Mouse (Mus musculus) kidney, postnatal 0 days (tissue): ENCODE measurements around the gene Fzr1. TPM values are rescaled to one million over a fixed set of nuclear protein-coding genes. Genes with fewer than 3 reads are reported as not detected.
A peak's percentile ranks its signal among the peaks of the same experiment; 100 is the strongest.

Source experiments
- ATAC-seq: fragments of 200-750 bp; cut with Nextera tagmentation; replicated peaks from 2 replicates; pipeline ENCODE4 v1.8.0; 2017; ENCODE audit warnings: low read depth, moderate number of reproducible peaks, moderate TSS enrichment, moderate library complexity; ENCODE audit not compliant: low FRiP score
- DNase-seq: peaks from one replicate; pipeline ENCODE4 v3.0.0-alpha.2; 2016; ENCODE audit warnings: low spot score
- H3K27ac ChIP-seq: fragments of 300-500 bp; sonication (generic); 2 replicates; pipeline ENCODE4 v1.5.1; 2014; ENCODE audit warnings: mild to moderate bottlenecking
- H3K27me3 ChIP-seq: fragments of 300-500 bp; sonication (generic); 2 replicates; pipeline ENCODE4 v1.6.1; 2014; ENCODE audit warnings: low read length, mixed read lengths; ENCODE audit not compliant: insufficient read depth
- H3K36me3 ChIP-seq: fragments of 300-500 bp; sonication (generic); 2 replicates; pipeline ENCODE4 v1.6.1; 2014; ENCODE audit warnings: low read length, mixed read lengths; ENCODE audit not compliant: insufficient read depth
- H3K4me1 ChIP-seq: fragments of 300-500 bp; sonication (generic); replicated peaks from 2 replicates; pipeline ENCODE4 v1.6.1; 2014; ENCODE audit warnings: antibody characterized with exemption, low read length, mixed read lengths; ENCODE audit not compliant: insufficient read depth
- H3K4me2 ChIP-seq: fragments of 300-500 bp; sonication (generic); 2 replicates; pipeline ENCODE4 v1.6.1; 2014; ENCODE audit warnings: mild to moderate bottlenecking, low read length, moderate library complexity, mixed read lengths
- H3K4me3 ChIP-seq: fragments of 300-500 bp; sonication (generic); replicated peaks from 2 replicates; pipeline ENCODE4 v1.5.1; 2014; ENCODE audit warnings: low read depth, low read length
- H3K9ac ChIP-seq: fragments of 300-500 bp; sonication (generic); 2 replicates; pipeline ENCODE4 v1.6.1; 2014; ENCODE audit warnings: low read depth, low read length
- H3K9me3 ChIP-seq: fragments of 300-500 bp; sonication (generic); replicated peaks from 2 replicates; pipeline ENCODE4 v1.6.1; 2016; ENCODE audit warnings: low read length, inconsistent platforms, mixed read lengths
- CTCF ChIP-seq: IDR thresholded peaks from 2 replicates; pipeline ENCODE4 v1.5.1; 2016; ENCODE audit warnings: antibody characterized with exemption, low read depth, mild to moderate bottlenecking, moderate library complexity
- WGBS: fragments of 180-500 bp; shearing (Covaris S2); extraction: QIAGEN DNeasy Blood & Tissue Kit; methylation state at CpG from one replicate; pipeline ENCODE4 v1.1.7; 2014; 5-methylcytosine and 5-hydroxymethylcytosine counted together
- polyA plus RNA-seq: library from polyadenylated mRNA; unstranded; fragments of >200 nt; fragmentation: Nextera tagmentation; extraction: Ambion mirVana; gene quantifications from 2 replicates; pipeline ENCODE4 v1.2.1, GENCODE M21; 2015

Gene Fzr1
- polyA plus RNA-seq, 1 experiment from 2014 or later, result 70.6 TPM

DNA sequence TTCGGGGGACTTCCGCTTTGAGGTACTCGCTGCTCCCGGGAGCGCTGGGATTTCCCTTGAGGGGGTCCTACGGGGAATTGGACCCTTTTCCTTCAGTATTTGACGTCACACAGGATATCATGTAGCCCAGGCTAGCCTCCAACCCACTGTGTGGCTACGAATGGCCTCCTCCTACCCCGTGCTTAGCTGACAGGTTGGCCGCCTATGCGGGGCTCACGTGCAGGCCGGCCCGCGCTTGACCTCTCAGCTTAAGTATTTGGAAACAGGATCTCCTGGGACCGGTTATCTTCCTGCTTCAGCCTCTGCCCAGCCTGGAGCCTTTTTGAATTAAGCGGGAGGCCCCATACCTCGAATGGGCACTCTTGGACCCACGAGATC, 6.3 kb upstream of the Fzr1 start:
- Histone ChIP-seq H3K27me3 (no peaks in the 10 kb centered on the region), H3K9me3 (no peaks in the 10 kb centered on the region), H3K4me3 (peak overlapping the region; percentile 81), H3K27ac (peak overlapping the region; percentile 90), H3K4me1 (peaks cover 17% of the 10 kb centered on the region; the same call in 1 of the 2 replicates), H3K4me2 (peak overlapping the region; percentile 85), H3K9ac (peak overlapping the region; percentile 74), H3K36me3 (peaks cover 20% of the 10 kb centered on the region; the same call in 1 of the 2 replicates)
- no peak for TF ChIP-seq CTCF
- ATAC-seq (peak; percentile 18), DNase-seq (no peak)
- WGBS, result 0% methylated on average over 19 of the region's 19 CpGs

DNA sequence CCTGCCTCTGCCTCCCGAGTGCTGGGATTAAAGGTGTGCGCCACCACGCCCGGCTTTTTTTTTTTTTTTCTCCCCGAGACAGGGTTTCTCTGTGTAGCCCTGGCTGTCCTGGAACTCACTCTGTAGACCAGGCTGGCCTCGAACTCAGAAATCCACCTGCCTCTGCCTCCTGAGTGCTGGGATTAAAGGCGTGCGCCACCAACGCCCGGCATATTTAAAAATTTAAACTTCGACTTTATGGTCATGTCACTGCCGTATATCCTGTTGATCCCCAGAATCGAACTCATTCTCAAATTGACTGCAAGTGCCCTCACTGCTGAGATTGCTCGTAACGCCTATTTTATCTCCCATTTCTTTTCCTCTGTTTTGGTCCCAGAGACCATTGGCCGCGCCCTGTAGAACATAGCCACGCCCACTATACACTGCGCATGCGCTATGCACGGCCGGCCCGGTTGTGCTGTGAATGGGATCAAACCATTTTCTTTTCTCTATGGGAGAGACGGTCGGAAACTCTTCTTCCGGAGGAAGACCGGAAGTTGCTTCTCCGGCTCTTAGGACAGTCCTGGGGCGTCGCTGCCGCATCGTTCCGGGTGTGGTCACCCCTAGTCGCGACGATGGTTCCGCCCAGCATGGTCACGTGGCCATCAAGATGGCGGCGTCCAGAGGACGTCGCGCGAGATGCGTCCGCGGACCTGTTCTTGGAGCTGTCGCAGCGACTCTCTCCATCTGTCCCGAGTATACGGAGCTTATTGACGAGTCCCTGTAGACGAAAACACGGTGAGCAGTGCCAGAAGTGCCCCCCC, 5.7 kb upstream of the Fzr1 start, which contains the start of the genes Dohh and Gm48551:
TSS of gene Dohh (plus strand) at position 627 of the 803 bp plus-strand sequence.
TSS of gene Gm48551 (plus strand) at position 665 of the 803 bp plus-strand sequence.
- Histone ChIP-seq H3K4me3 (peak within 1 kb of the TSS; percentile 81), H3K9ac (peak within 1 kb of the TSS; percentile 74), H3K27me3 (no peaks in the 10 kb centered on the region), H3K27ac (peak within 1 kb of the TSS; percentile 90), H3K36me3 (peaks cover 20% of the 10 kb centered on the region; the same call in 1 of the 2 replicates), H3K4me2 (peak within 1 kb of the TSS; percentile 85), H3K9me3 (no peaks in the 10 kb centered on the region), H3K4me1 (peaks cover 12% of the 10 kb centered on the region; the same call in 1 of the 2 replicates)
- ATAC-seq (peak; percentile 93), DNase-seq (peak; percentile 99)
- 0 out of 2 replicates have a peak, but pooled peaks have one; percentile 20 for TF ChIP-seq CTCF
- 5% methylated on average over 50 of the region's 54 CpGs for WGBS

DNA sequence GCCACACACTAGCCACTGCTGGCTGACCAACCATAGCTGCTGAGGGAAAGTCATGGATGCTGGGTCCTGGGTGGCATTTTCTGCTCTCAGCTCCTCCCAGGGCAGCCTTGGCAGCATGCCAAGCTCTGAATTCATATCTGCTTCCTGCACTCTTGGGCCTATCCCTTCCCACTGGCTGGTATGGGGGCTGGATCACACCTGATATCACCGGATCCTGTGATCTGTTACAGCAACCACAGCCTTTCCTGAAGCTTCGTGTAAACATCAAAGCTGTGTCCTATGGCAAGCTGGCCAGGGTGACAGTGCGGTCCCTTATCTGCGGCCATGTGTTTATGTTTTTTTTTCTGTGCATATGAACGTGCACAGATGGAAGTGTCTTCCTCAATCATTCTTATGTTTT, 3.7 kb upstream of the Fzr1 start:
- no peak for DNase-seq
- Histone ChIP-seq H3K4me3 (no peak overlapping the region), H3K27ac (0 out of 2 replicates have a peak overlapping the region, but pooled peaks have one; percentile 25), H3K4me2 (no peak overlapping the region), H3K4me1 (peaks cover 16% of the 10 kb centered on the region), H3K9ac (no peak overlapping the region), H3K27me3 (no peaks in the 10 kb centered on the region), H3K36me3 (0 out of 2 replicates have a peak, but pooled peaks cover 9% of the 10 kb centered on the region), H3K9me3 (no peaks in the 10 kb centered on the region)
- TF ChIP-seq CTCF, result no peak
- ATAC-seq, result no peak
- 66% methylated on average over 5 of the region's 5 CpGs for WGBS

DNA sequence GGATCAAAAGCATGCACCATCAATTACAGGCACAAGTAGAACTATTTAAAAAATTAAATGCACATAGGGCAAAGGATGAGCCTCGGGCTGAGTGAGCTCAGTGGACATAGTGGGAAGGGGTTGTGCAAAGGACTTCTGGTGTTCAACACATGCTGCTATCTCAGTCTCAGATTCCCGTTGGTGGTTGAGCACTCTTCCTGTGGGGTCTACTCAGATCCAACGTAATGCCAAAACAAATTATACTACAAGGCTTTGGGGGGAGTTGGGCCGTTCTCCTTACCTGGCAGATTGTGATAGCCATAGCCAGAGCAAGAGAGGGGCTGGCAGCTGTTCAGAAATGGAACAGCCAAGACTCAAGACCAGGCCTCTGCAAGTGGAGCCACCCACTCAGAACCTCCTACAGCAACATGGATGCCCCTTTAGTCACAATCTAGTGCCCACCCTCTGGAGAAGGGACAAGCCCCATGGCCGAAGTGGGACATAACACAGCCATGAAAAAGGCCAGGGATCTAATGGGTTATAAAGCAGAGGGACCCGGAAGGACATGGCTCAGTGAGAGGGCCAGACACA, 1.6 kb upstream of the Fzr1 start:
- WGBS, result 88% methylated on average over 6 of the region's 6 CpGs
- Histone ChIP-seq H3K9me3 (no peaks in the 10 kb centered on the region), H3K4me3 (no peak overlapping the region), H3K9ac (no peak overlapping the region), H3K27me3 (no peaks in the 10 kb centered on the region), H3K4me1 (peaks cover 13% of the 10 kb centered on the region), H3K36me3 (0 out of 2 replicates have a peak, but pooled peaks cover 4% of the 10 kb centered on the region), H3K4me2 (no peak overlapping the region), H3K27ac (no peak overlapping the region)
- DNase-seq, result no peak
- TF ChIP-seq CTCF, result no peak
- ATAC-seq, result no peak

DNA sequence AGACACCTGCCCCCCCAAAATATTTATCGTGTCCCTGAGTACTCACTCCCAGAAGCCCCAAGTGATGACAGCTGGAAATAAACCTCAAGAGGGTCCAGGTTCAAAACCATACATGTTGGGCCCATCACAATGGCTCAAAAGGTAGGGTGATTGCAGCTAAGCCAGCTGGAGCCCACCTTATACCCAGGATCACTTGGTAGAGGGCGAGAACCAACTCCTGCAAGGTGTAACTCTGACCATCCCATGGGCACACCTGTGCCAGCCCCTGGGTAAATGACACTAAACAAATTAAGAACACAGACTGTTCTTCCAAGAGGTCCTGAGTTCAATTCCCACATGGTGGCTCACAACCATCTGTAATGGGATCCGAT, 852 bp upstream of the Fzr1 start:
- no peaks in the 10 kb centered on the region for H3K27me3 ChIP-seq
- peak overlapping the region; percentile 64 for H3K4me2 ChIP-seq
- WGBS, result 55% methylated on average over 3 of the region's 3 CpGs
- H3K4me1 ChIP-seq, result peaks cover 12% of the 10 kb centered on the region
- DNase-seq (no peak), ATAC-seq (no peak)
- H3K9ac ChIP-seq, result peak overlapping the region; percentile 40; the same call in 1 of the 2 replicates
- peak overlapping the region; percentile 77 for H3K4me3 ChIP-seq
- H3K27ac ChIP-seq, result 0 out of 2 replicates have a peak overlapping the region, but pooled peaks have one; percentile 54
- no peaks in the 10 kb centered on the region for H3K9me3 ChIP-seq
- TF ChIP-seq CTCF, result no peak
- peaks cover 4% of the 10 kb centered on the region; the same call in 1 of the 2 replicates for H3K36me3 ChIP-seq

DNA sequence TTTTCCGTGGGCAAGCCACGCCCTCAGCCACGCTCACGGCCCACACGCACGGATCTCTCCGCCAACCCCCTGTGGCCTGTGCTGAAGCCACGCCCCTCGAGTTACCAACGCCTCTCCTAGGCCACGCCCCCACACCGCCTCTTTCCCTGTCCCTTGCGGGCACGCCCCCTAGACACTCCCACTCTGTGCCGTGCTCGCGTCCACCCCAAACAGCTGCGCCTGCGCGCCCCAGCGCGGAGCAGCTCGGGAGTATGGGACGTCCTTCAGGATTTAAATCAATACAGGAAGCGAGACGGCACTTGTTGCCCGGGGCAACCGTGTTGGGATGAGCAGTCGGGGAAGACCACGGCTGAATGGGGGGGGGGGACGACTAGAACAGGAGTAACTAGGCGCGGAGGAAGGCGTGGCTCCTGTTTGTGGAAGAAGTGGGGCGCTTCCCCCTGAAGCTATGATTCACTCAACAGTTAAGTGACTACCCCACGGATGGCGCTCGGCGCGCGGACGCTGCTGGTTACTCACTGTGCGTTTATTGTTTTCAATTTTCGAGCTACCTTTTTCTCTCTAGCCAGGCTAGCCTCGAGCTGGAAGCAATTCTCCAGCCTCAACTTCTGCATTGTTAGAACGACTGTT, 352 bp upstream of the Fzr1 start:
- H3K27me3 ChIP-seq, result no peaks in the 10 kb centered on the region
- DNase-seq (peak; percentile 100), ATAC-seq (peak; percentile 96)
- TF ChIP-seq CTCF, result peak; percentile 39; the same call in 1 of the 2 replicates
- H3K9ac ChIP-seq, result peak overlapping the region; percentile 40; the same call in 1 of the 2 replicates
- peak overlapping the region; percentile 64 for H3K4me2 ChIP-seq
- 0 out of 2 replicates have a peak overlapping the region, but pooled peaks have one; percentile 54 for H3K27ac ChIP-seq
- WGBS, result under 1% methylated on average over 46 of the region's 46 CpGs
- H3K4me3 ChIP-seq, result peak overlapping the region; percentile 77
- peaks cover 12% of the 10 kb centered on the region for H3K4me1 ChIP-seq
- H3K9me3 ChIP-seq, result no peaks in the 10 kb centered on the region
- peaks cover 7% of the 10 kb centered on the region; the same call in 1 of the 2 replicates for H3K36me3 ChIP-seq
